Mouse (Mus musculus): Measurements from ENCODE around the gene Nupr1.

Nupr1 gene

GRCm38 (mm10) chr7:126642545-126643243 is 12.0 kb upstream of the Nupr1 start:
- no peak for DNase-seq

- no peak for DNase-seq
These were observed 6.3 kb upstream of the Nupr1 start for GRCm38 (mm10) chr7:126636733-126637520.

DNA sequence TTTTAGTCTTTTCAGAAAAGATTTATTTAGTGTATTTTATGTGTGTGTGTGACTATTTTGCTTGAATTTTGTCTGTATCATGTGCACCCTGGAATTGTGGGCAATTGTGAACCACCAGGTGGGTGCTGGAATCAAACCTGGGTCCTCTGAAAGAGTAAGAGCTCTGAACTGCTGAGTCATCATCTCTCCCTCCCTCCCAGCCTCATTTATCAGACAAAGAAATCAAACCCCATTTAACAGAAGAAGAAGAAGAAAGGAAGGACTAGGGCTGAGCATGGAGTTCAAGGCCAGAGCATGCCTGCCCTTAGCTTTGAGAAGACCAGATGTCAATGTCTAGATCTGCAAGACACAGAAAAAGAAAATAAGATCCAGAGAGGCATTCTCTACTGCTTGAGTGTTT is 4.7 kb upstream of the Nupr1 start:
- DNase-seq, result no peak

GRCm38 (mm10) chr7:126632478-126632877 is 1.8 kb upstream of the Nupr1 start:
- no peak for DNase-seq

GRCm38 (mm10) chr7:126629915-126630314 is 746 bp downstream of the Nupr1 start:
- DNase-seq, result no peak

GRCm38 (mm10) chr7:126628111-126628510 is 2.5 kb downstream of the Nupr1 start:
- DNase-seq, result no peak

DNA sequence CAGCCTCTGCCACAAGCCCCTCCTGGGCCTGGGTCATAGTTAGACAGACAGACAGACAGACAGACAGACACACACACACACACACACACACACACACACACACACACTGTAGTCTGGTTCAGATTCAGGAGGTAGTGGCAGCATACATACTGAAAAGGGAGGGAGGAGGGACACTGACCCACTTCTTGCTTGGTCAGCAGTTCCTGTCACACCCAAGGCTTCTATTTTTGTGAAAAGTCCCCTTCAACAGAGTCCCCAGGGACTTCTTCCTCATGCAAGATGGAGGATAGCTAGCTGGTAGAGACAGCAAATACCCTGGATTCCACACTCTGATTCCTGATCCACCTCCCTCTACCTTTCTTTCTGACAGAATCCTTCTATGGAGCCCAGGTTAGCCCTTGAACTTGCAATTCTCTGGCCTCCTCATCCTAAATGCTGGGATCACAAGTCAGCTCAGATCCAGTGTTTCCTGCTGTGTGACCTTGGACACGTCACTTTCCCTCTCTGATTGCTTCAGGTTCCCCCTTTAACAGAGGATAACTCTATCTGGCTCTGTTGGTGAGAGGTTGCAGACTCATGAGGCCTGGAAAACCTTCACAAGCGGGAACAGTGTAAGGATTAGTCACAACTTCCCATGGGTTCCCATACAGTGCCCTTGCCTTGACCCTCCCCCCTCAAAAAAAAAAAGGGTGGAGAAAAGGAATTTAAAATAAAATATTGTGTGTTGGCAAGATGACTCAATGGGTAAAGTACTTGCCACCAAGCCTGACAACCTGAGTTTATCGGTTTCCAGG is 4.7 kb downstream of the Nupr1 start:
- DNase-seq, result no peak

DNA sequence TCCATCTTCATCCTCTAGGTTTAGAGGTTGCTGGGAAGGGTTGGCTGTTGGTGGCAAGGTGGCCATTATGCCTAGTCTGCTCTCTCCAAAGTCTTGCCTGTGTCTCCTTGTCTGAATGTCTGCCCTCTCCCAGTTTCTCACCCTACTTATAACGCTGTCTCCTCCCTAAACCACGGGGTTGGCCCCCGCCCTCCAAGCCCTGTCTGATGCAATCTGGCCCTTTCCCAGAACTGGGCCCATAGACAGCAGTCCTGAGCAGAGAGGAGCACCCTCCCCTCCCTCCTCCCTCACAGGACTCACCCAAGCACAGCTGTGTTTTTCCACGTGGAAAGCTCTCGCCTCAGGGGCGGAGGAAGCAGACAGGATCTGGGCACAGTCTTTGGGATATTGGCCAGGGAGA is 5.3 kb downstream of the Nupr1 start:
- DNase-seq, result peak; percentile 29

GRCm38 (mm10) chr7:126624774-126625173 is 5.9 kb downstream of the Nupr1 start:
- DNase-seq, result no peak

DNA sequence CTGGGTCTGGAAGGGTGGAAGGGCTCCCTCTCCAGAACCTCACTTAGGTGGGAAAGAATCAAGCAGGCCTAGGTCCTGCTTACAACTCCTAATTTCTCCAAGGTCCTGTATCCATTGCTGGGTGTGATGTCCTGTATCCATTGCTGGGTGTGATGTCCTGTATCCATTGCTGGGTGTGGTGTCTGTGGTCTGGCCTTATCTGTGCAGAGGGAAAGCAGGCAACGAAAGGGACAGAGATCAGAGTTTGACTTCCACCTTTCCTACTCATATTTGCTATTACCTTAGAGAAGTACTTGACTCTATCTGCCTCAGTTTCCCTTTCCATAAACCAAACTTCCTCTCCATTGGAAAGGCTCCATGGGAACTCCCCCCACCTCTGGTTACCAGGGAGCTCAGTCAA is 7.3 kb downstream of the Nupr1 start:
- DNase-seq, result no peak

- no peak for DNase-seq
These were observed 9.0 kb downstream of the Nupr1 start for GRCm38 (mm10) chr7:126621452-126622359.

DNA sequence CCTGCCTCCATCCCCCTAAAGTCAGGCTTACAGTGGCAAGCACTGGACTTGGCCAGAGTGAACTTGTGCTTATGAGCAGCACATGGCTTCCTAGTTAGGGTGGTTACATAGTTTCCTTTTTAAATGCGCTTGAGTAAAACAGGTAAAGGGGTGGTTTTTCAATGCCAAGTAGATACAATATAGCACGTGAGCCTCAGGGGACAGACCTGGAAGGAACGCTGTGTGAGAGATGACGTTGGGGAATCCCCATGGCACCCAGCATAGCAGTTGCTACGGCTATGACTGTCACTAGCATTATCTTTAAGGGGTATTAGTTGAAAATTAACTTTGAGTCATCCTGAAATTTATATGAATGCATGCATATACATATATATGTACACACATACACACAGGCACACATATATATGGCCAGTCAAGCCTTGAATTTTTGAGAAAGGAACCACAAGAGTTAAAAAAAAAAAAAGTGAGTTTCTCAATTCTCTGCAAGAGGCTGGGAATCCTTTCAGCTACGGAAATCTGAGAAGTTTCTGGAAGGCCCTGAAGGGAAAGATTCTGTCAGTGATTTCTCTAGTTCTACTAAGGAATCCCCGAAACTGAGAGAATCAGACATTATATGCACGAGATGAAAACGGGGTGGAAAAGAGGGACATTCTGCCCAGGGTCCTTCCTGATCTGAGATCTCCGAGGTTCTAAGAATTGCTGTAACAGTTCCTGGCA is 10.9 kb downstream of the Nupr1 start:
- DNase-seq, result no peak

- no peak for DNase-seq
These were observed 14.0 kb downstream of the Nupr1 start for GRCm38 (mm10) chr7:126616707-126617106.

- no peak for DNase-seq
These were observed 17.9 kb downstream of the Nupr1 start for GRCm38 (mm10) chr7:126612736-126613135.

DNA sequence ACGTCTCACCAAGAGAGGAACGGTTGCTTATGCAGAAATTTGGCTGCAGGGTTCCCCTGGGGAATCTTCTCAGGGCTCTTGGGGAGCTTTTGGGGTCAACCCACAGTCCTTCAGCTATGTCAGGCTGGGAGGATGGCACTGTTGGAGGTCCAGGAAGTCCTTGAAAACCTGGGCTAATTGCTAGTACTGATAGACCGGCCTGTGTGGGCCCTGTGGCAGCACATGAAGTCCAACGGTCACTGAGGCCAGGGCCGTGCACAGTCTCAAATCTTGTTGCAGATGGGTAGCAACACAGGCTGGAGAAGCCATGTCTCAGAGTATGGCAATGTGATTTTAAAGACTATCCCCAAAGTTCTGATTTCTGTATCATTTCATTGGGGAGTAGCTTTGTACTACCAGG is 22.9 kb downstream of the Nupr1 start:
- no peak for DNase-seq

- DNase-seq, result no peak
These were observed 23.6 kb downstream of the Nupr1 start for GRCm38 (mm10) chr7:126607064-126607463.

- DNase-seq, result no peak
These were observed 24.1 kb downstream of the Nupr1 start for GRCm38 (mm10) chr7:126606611-126607010.

DNA sequence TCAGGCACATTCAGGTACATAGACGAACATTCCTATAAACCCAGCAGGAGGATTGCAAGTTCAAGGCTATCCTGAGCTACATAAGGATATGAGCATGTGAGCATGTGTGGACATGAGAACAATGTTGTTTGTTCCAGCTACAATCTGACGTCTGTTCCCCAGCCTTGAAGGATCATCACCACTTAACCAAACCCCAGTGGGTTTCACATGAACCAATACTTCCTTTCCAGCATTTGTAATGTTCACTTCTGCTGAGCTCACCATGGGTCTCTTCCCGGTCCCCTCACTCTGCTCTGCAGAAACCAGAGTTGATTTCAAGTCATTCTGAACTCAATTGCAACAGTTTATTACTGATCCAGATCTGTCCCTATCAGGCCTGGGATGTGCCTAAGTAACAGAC is 28.0 kb downstream of the Nupr1 start:
- DNase-seq, result no peak

- no peak for DNase-seq
These were observed 28.8 kb downstream of the Nupr1 start for GRCm38 (mm10) chr7:126601896-126602295.

DNA sequence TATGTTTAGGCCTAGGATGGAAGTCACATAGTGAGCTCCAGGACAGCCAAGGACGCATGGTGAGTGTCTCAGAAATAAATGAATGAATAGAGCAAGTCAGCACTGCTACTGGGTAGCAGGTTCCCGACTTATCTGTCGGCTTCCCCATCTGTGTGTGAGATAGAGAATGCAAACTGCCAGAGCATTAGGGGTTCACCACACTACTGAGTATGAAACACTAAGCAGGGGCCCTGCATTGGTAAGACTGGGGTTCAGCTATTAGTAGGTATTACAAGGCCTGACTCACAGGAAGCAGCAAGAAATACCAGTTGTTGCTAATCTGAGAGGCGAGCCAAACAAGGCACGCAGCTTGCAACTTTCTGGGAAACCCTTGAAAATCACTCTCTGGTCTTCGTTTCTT is 31.7 kb downstream of the Nupr1 start:
- no peak for DNase-seq

DNA sequence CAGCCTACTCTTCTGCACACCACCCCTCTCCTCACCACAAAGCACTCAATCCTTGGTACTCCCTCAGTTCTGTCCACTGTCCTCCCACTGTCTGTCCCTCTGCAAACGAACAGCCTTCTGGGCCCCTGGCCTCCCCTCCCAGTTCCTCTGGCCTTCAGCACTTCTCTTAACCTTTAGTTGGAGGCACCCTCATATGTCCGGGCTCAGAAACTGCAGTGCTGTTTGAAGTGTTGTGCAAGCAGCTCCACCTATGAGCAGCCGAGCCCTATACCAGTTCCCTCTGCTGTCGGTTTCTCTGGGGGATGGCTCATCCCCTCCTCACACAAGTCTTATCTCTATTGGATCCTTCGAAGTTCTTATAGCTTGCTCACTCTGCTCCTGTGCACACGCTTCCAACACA is 34.2 kb downstream of the Nupr1 start:
- no peak for DNase-seq

- DNase-seq, result no peak
These were observed 34.8 kb downstream of the Nupr1 start for GRCm38 (mm10) chr7:126595890-126596289.
